Mouse (Mus musculus) kidney, embryonic 14.5 days (tissue): ENCODE measurements around the gene Hexa. TPM values are rescaled to one million over a fixed set of nuclear protein-coding genes. Genes with fewer than 3 reads are reported as not detected.

Source experiments
- ATAC-seq: fragments of 200-750 bp; cut with Nextera tagmentation; 2 replicates; pipeline ENCODE4 v1.8.0; 2017; ENCODE audit warnings: moderate number of reproducible peaks, mild to moderate bottlenecking, moderate TSS enrichment, moderate library complexity; ENCODE audit not compliant: low FRiP score, low TSS enrichment
- H3K27ac ChIP-seq: fragments of 300-500 bp; sonication (generic); 2 replicates; pipeline ENCODE4 v1.5.1; 2014; ENCODE audit warnings: low read depth, mild to moderate bottlenecking, low read length, moderate library complexity, mixed read lengths
- H3K27me3 ChIP-seq: fragments of 300-500 bp; sonication (generic); 2 replicates; pipeline ENCODE4 v1.6.1; 2014; ENCODE audit warnings: mild to moderate bottlenecking, low read length; ENCODE audit not compliant: control insufficient read depth, insufficient read depth
- H3K36me3 ChIP-seq: fragments of 300-500 bp; sonication (generic); 2 replicates; pipeline ENCODE4 v1.6.1; 2014; ENCODE audit warnings: low read length, mixed read lengths; ENCODE audit not compliant: control insufficient read depth, insufficient read depth
- H3K4me1 ChIP-seq: fragments of 300-500 bp; sonication (generic); 2 replicates; pipeline ENCODE4 v1.6.1; 2014; ENCODE audit warnings: low read length, mixed read lengths; ENCODE audit not compliant: control insufficient read depth, insufficient read depth
- H3K4me2 ChIP-seq: fragments of 300-500 bp; sonication (generic); replicated peaks from 2 replicates; pipeline ENCODE4 v1.6.1; 2014; ENCODE audit warnings: low read depth, mild to moderate bottlenecking, low read length
- H3K4me3 ChIP-seq: fragments of 300-500 bp; sonication (generic); 2 replicates; pipeline ENCODE4 v1.5.1; 2014; ENCODE audit warnings: mild to moderate bottlenecking, low read length
- H3K9ac ChIP-seq: fragments of 300-500 bp; sonication (generic); 2 replicates; pipeline ENCODE4 v1.6.1; 2014; ENCODE audit warnings: low read depth, mild to moderate bottlenecking, low read length, moderate library complexity
- H3K9me3 ChIP-seq: fragments of 300-500 bp; sonication (generic); 2 replicates; pipeline ENCODE4 v1.6.1; 2016; ENCODE audit warnings: low read length; ENCODE audit not compliant: control insufficient read depth
- WGBS: fragments of 180-500 bp; shearing (Covaris S2); extraction: QIAGEN DNeasy Blood & Tissue Kit; methylation state at CpG from one replicate; pipeline ENCODE4 v1.1.7; 2014; 5-methylcytosine and 5-hydroxymethylcytosine counted together
- polyA plus RNA-seq: library from polyadenylated mRNA; unstranded; fragments of >200 nt; fragmentation: Nextera tagmentation; extraction: Ambion mirVana; gene quantifications from 2 replicates; pipeline ENCODE4 v1.2.1, GENCODE M21; 2014

Hexa gene
- polyA plus RNA-seq, 1 experiment from 2014 or later, result 58.1 TPM

DNA sequence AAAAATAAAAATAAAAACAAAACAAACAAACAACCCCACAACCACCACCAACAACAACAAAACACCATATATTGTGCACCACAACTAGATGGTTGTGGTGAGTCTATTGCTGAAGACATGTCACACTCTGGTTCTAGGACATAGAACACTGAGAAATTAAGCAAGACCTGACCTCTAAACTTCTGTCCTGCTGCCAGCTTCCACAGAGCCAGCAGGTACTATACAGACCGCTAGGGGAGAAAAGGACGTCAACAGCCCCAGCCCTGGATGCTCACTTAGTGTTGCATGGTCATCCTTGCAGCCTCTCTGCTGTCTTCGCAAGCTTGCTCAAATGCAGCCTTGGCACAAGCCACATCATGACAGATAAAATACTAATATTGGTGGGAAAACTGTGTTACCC is 11.8 kb upstream of the Hexa start:
- no peak for ATAC-seq

DNA sequence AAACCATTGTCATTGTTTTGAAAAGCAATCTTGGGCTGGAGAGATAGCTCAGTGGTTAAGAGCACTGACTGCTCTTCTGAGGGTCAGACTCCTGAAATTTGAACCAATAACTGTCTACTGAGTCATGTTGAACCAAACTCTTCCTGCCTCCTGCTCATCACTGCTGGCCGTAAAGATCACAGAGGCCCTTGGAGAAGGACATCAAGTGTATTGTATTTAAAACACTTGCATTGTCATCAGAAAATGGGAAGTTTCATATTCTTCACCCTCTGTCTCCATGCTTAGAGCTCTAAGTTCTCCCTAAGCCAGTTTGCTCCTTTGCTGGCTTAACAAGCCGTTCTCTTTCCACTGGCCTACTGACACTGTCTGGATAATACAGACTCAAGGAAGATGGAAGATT is 11.1 kb upstream of the Hexa start:
- Histone ChIP-seq H3K36me3 (no peaks in the 10 kb centered on the region), H3K9me3 (no peaks in the 10 kb centered on the region), H3K4me1 (no peaks in the 10 kb centered on the region), H3K4me2 (no peak overlapping the region), H3K4me3 (no peak overlapping the region), H3K9ac (no peak overlapping the region), H3K27ac (no peak overlapping the region), H3K27me3 (no peaks in the 10 kb centered on the region)
- no peak for ATAC-seq
- 84% methylated on average over 2 of the region's 2 CpGs for WGBS

More for the DNA sequence above, 11.8 kb upstream of the Hexa start:
- WGBS, result 90% methylated on average over 3 of the region's 3 CpGs
- no peak overlapping the region for H3K4me3 ChIP-seq
- no peak overlapping the region for H3K4me2 ChIP-seq
- no peak overlapping the region for H3K27ac ChIP-seq
- no peaks in the 10 kb centered on the region for H3K4me1 ChIP-seq
- no peaks in the 10 kb centered on the region for H3K9me3 ChIP-seq
- H3K36me3 ChIP-seq, result no peaks in the 10 kb centered on the region
- no peak overlapping the region for H3K9ac ChIP-seq
- H3K27me3 ChIP-seq, result no peaks in the 10 kb centered on the region

DNA sequence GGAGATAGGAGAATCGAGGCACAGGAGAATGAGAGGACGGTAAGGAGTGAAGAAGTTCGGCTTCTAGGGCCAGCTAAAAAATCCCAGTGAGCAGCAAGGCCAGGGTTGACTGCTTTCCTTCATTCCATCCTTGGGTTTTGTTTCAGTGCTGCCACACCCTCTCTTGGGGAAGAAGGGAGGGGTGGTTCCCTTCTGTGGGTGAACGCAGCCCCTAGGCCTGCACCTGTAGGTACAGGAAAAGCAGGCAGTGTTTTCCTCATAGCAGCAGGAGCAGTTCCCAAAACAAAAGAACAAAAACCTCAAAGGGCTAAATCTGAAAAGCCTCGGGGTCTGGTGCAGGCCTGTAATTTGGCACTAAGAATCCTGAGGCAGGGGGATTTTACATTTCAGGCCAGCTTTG is 7.7 kb upstream of the Hexa start:
- H3K4me1 ChIP-seq, result no peaks in the 10 kb centered on the region
- H3K9me3 ChIP-seq, result no peaks in the 10 kb centered on the region
- no peak overlapping the region for H3K27ac ChIP-seq
- no peaks in the 10 kb centered on the region for H3K27me3 ChIP-seq
- H3K36me3 ChIP-seq, result no peaks in the 10 kb centered on the region
- no peak overlapping the region for H3K4me2 ChIP-seq
- H3K9ac ChIP-seq, result no peak overlapping the region
- no peak for ATAC-seq
- 38% methylated on average over 5 of the region's 5 CpGs for WGBS
- H3K4me3 ChIP-seq, result no peak overlapping the region

DNA sequence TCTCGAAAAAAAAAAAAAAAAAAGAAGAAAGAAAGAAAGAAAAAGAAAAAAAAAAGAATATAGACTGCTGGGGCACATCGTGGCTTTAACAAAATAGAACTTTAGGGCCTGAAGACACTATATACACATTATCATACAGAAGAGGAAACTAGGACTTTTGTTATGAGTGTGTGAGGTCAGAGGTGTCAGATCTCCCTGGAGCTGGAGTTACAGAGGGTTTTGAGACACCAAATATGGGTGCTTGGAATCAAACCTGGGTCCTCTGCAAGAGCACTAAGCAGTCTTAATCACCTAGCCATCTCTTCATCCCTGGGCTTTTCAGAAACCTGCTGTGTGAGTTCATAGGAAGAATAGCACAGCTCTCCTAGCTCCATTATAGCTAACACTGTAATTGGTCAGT is 5.9 kb upstream of the Hexa start:
- 85% methylated on average over 2 of the region's 2 CpGs for WGBS
- no peaks in the 10 kb centered on the region for H3K9me3 ChIP-seq
- no peaks in the 10 kb centered on the region for H3K36me3 ChIP-seq
- no peak overlapping the region for H3K4me2 ChIP-seq
- no peak overlapping the region for H3K9ac ChIP-seq
- no peak overlapping the region for H3K27ac ChIP-seq
- H3K4me1 ChIP-seq, result no peaks in the 10 kb centered on the region
- H3K27me3 ChIP-seq, result no peaks in the 10 kb centered on the region
- ATAC-seq, result no peak
- H3K4me3 ChIP-seq, result no peak overlapping the region

DNA sequence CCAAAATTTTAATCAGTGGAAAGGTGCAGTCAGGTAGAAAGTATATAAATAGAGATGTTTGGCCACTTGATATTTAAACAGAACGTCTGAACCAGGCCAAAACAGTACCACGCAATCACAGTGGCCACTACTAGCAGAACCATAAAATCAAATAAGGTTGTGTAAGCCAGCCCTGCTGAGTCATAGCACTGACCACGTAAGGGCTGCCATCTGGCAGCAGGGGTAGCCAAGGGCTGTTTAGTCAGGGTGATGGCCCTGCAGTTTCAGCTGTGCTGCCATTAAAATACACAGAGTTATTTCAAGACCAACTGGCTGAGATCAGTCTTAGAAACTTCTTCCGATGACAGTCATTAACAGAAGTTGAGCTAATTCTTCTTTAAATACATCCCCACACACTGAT is 5.5 kb upstream of the Hexa start:
- Histone ChIP-seq H3K27me3 (no peaks in the 10 kb centered on the region), H3K4me3 (no peak overlapping the region), H3K27ac (no peak overlapping the region), H3K9ac (no peak overlapping the region), H3K4me2 (no peak overlapping the region), H3K36me3 (no peaks in the 10 kb centered on the region), H3K9me3 (no peaks in the 10 kb centered on the region), H3K4me1 (no peaks in the 10 kb centered on the region)
- 67% methylated on average over 4 of the region's 4 CpGs for WGBS
- no peak for ATAC-seq

DNA sequence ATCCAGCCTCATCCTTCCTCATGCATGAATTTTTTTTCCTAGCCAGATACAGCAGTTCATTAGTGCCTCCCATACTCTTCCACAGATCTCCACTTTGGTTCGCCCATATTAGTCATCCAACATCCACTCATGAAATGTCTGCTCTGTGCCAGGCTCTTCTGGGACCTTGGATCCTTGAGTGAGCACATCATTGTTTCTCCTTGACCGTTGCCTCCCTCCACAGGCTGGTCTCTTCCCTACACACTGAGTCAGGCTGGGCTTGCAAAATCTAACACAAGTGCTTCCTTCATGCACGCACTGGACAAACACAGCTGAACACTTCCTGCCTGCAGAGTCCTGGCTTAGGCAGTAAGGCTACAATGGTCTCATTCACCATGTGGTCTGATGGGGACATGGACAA is 1.7 kb upstream of the Hexa start:
- no peak overlapping the region for H3K4me2 ChIP-seq
- no peaks in the 10 kb centered on the region for H3K27me3 ChIP-seq
- no peak for ATAC-seq
- H3K4me3 ChIP-seq, result no peak overlapping the region
- H3K9ac ChIP-seq, result no peak overlapping the region
- WGBS, result 77% methylated on average over 3 of the region's 3 CpGs
- H3K36me3 ChIP-seq, result no peaks in the 10 kb centered on the region
- no peak overlapping the region for H3K27ac ChIP-seq
- no peaks in the 10 kb centered on the region for H3K9me3 ChIP-seq
- peaks cover 9% of the 10 kb centered on the region; the same call in 1 of the 2 replicates for H3K4me1 ChIP-seq

DNA sequence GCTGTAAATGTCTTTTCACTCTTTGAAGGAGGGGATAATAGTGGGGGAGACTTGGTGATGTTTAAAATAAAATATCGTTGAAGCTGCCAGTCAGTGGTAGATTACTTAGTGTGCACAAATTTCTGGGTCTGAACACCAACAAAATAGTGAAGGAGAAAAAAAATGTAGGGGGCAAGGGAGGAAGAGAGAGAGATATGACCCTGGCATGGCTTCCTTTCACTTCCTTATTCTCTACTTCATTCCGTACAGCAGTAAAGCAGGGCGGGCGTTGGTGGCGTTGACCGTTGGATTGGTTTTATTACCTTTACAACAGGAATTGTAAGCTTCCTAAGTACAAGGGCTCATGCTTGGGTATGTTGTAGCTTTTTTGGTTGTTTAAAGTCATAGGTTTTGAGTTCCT is 2.3 kb downstream of the Hexa start:
- Histone ChIP-seq H3K27me3 (no peaks in the 10 kb centered on the region), H3K4me2 (no peak overlapping the region), H3K4me1 (peaks cover 9% of the 10 kb centered on the region; the same call in 1 of the 2 replicates), H3K9me3 (no peaks in the 10 kb centered on the region), H3K27ac (no peak overlapping the region), H3K4me3 (no peak overlapping the region), H3K9ac (no peak overlapping the region), H3K36me3 (no peaks in the 10 kb centered on the region)
- ATAC-seq, result no peak
- 84% methylated on average over 6 of the region's 6 CpGs for WGBS

DNA sequence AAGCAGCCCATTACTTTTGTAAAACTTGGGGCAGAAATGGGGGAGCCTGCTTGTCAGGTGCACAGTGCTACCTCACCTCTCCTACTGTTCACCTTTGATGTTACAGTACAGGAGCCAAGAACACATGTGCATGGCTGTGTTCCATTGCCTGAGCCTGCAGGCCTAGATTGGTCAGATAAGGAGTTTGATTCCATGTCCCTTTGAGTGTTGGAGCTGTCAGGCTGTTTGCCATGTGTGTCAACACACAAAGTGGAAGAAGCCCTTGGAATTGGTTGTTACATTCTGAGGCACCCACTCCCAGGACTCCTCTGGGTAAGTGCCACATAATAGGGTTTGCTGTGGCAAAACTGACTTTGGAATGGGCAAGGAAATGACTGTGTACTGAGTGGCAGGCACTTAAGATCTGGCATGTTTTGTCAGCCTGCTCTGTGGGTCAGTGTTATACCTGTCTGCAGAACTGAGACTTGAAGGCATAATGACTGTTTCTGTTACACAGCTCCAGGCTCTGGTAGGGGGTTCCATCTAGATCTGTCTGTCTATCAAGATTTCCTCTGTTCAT is 3.5 kb downstream of the Hexa start:
- Histone ChIP-seq H3K4me3 (no peak overlapping the region), H3K9ac (no peak overlapping the region), H3K27ac (no peak overlapping the region), H3K4me1 (peaks cover 9% of the 10 kb centered on the region; the same call in 1 of the 2 replicates), H3K9me3 (no peaks in the 10 kb centered on the region), H3K4me2 (no peak overlapping the region), H3K27me3 (no peaks in the 10 kb centered on the region), H3K36me3 (no peaks in the 10 kb centered on the region)
- ATAC-seq, result no peak

DNA sequence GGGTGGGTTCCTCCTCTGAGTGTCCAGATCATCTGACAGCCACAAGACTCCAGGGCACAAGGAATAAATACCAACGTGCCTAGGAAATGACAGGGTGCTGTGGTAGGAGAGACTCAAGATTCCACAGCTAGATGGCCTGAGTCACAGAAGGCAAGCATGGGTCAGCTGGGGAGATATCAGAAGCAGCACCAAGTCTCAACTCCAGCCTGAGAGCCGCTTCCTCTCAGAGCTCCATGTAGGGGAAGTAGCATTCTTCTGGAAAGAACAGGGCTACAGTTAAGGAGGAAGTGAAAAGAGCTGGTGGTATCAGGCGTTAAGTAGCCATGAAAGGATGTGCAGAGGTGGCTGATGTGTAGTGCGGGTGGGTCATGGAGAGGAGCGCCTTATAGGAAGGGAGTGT is 5.4 kb downstream of the Hexa start:
- Histone ChIP-seq H3K9me3 (no peaks in the 10 kb centered on the region), H3K4me1 (peaks cover 9% of the 10 kb centered on the region; the same call in 1 of the 2 replicates), H3K27ac (no peak overlapping the region), H3K4me2 (no peak overlapping the region), H3K36me3 (no peaks in the 10 kb centered on the region), H3K27me3 (no peaks in the 10 kb centered on the region), H3K4me3 (no peak overlapping the region), H3K9ac (no peak overlapping the region)
- WGBS, result 85% methylated on average over 5 of the region's 5 CpGs
- no peak for ATAC-seq
